Mouse (Mus musculus) stomach, postnatal 0 days (tissue): ENCODE measurements at regions not wholly inside any gene's neighbourhood (a gene's known extent, or its start where the extent isn't known, plus 50 kb on each side); places are given as distances from the start of the nearest gene placed in this dataset.

Source experiments
- ATAC-seq: fragments of 200-750 bp; cut with Nextera tagmentation; 2 replicates; pipeline ENCODE4 v1.8.0; 2017; ENCODE audit not compliant: low FRiP score, low TSS enrichment
- DNase-seq: peaks from one replicate; pipeline ENCODE4 v3.0.0-alpha.2; 2016; ENCODE audit warnings: low spot score
- H3K27ac ChIP-seq: fragments of 300-500 bp; sonication (generic); replicated peaks from 2 replicates; pipeline ENCODE4 v1.5.1; 2014; ENCODE audit warnings: mild to moderate bottlenecking, control low read depth
- H3K27me3 ChIP-seq: fragments of 300-500 bp; sonication (generic); 2 replicates; pipeline ENCODE4 v1.6.1; 2014; ENCODE audit warnings: low read length; ENCODE audit not compliant: control insufficient read depth, insufficient read depth
- H3K36me3 ChIP-seq: fragments of 300-500 bp; sonication (generic); 2 replicates; pipeline ENCODE4 v1.6.1; 2014; ENCODE audit warnings: low read length, mixed read lengths; ENCODE audit not compliant: control insufficient read depth, insufficient read depth
- H3K4me1 ChIP-seq: fragments of 300-500 bp; sonication (generic); replicated peaks from 2 replicates; pipeline ENCODE4 v1.6.1; 2014; ENCODE audit warnings: antibody characterized with exemption; ENCODE audit not compliant: control insufficient read depth, insufficient read depth
- H3K4me2 ChIP-seq: fragments of 300-500 bp; sonication (generic); replicated peaks from 2 replicates; pipeline ENCODE4 v1.6.1; 2014; ENCODE audit warnings: low read depth, mild to moderate bottlenecking, control low read depth, moderate library complexity
- H3K4me3 ChIP-seq: fragments of 300-500 bp; sonication (generic); 2 replicates; pipeline ENCODE4 v1.5.1; 2014; ENCODE audit warnings: low read depth, low read length, control low read depth
- H3K9ac ChIP-seq: fragments of 300-500 bp; sonication (generic); 2 replicates; pipeline ENCODE4 v1.6.1; 2014; ENCODE audit warnings: mild to moderate bottlenecking, low read length, control low read depth, mixed read lengths
- H3K9me3 ChIP-seq: fragments of 300-500 bp; sonication (generic); 2 replicates; pipeline ENCODE4 v1.6.1; 2016; ENCODE audit warnings: low read length; ENCODE audit not compliant: control insufficient read depth
- CTCF ChIP-seq: IDR thresholded peaks from 2 replicates; pipeline ENCODE4 v1.5.1; 2016; ENCODE audit warnings: antibody characterized with exemption, low read depth, mild to moderate bottlenecking, moderate library complexity
- EP300 ChIP-seq: optimal IDR thresholded peaks from 2 replicates; pipeline ENCODE3; 2016; ENCODE audit warnings: antibody characterized with exemption
- WGBS: fragments of 180-500 bp; shearing (Covaris S2); extraction: QIAGEN DNeasy Blood & Tissue Kit; methylation state at CpG from one replicate; pipeline ENCODE4 v1.1.7; 2014; 5-methylcytosine and 5-hydroxymethylcytosine counted together

DNA sequence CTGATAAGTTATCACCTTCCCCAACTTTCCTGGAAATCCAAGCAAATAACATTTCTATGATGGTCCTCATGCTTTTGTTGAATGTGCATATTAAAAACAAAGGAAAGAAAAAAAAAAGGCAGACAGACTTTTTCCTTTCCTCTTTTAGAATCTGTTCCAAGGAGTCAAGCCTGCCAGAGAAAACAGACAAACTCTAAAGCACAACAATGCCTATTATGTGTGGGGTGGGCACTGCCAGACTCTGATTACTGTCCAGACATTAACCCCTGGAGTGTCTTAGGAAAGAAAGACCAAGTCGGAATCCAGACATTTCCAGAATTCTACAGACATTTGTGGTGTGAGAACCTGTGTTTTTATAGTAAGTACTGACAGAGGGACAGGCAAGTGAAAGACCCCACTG is 136.7 kb downstream of the Btg1 start:
- TF ChIP-seq CTCF (no peak), EP300 (no peak)
- 0 out of 2 replicates have a peak, but pooled peaks cover 3% of the 10 kb centered on the region for H3K4me1 ChIP-seq
- H3K27ac ChIP-seq, result no peak overlapping the region
- WGBS, result 65% methylated on average over 1 of the region's 1 CpGs
- ATAC-seq (no peak), DNase-seq (no peak)
- no peaks in the 10 kb centered on the region for H3K9me3 ChIP-seq
- H3K4me2 ChIP-seq, result no peak overlapping the region
- no peaks in the 10 kb centered on the region for H3K36me3 ChIP-seq
- H3K9ac ChIP-seq, result no peak overlapping the region
- H3K27me3 ChIP-seq, result no peaks in the 10 kb centered on the region
- no peak overlapping the region for H3K4me3 ChIP-seq

DNA sequence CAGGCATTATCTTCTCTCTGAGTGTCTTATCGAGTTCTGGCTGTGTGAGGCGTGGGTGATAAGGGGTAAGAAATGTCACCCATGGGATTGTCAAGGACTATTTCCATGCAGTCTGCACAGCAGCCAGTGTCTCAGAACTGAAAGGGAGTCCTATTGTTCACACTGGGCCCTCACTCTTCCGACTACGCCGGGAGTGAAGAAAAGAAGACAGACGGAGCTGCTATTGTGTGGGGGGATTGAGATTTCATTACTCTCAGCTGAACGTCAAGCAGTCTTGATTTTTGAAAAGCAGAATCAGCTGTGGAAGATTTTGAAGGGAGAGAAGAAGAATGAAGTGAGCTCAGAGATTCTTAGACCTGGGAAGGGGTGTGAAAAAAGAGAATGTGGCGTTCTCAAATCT is 138.9 kb downstream of the Btg1 start:
- DNase-seq, result no peak
- Histone ChIP-seq H3K9ac (no peak overlapping the region), H3K27me3 (no peaks in the 10 kb centered on the region), H3K4me3 (no peak overlapping the region), H3K27ac (no peak overlapping the region), H3K4me1 (0 out of 2 replicates have a peak, but pooled peaks cover 3% of the 10 kb centered on the region), H3K9me3 (no peaks in the 10 kb centered on the region), H3K4me2 (no peak overlapping the region), H3K36me3 (no peaks in the 10 kb centered on the region)
- ATAC-seq, result no peak
- TF ChIP-seq EP300 (no peak), CTCF (no peak)
- WGBS, result 71% methylated on average over 8 of the region's 8 CpGs

DNA sequence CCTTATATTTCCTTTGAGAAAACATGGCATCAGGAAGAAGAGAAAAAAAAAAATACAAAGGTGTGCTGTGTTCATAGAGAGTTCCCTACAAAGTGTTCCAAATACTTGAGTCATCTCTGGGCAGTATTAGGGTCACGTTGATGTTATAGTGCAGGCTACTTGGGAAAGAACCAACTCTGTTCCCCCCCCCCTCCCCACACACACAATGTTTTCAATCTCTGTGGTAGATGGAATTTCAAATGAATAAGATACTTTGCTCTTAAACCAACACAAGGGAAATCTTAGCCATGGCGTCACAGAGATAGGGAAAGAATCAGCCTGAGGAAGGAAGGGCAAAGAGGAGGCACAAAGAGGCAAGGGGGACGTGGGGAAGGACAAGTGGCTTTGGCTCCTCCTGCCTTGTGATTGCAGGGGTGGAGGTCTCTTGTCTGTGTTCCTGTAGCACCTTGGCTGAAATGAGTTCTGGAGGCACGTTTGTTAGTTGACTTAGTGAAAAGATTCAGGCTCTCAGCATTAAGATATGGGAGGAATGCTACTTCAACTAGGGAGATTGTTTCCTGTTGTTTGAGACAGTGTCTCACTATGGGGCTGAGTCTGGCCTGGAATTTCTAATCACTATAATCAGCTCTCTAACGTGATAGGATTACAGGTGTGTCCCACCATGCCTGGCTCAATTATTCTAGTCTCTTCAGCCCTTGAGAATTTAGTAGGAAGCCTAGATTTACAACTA is 139.7 kb downstream of the Btg1 start:
- 0 out of 2 replicates have a peak, but pooled peaks cover 3% of the 10 kb centered on the region for H3K4me1 ChIP-seq
- ATAC-seq, result peak; percentile 42; the same call in 1 of the 2 replicates
- no peak overlapping the region for H3K4me3 ChIP-seq
- TF ChIP-seq CTCF, result no peak
- TF ChIP-seq EP300, result no peak
- no peak overlapping the region for H3K4me2 ChIP-seq
- no peak overlapping the region for H3K27ac ChIP-seq
- DNase-seq, result no peak
- H3K36me3 ChIP-seq, result no peaks in the 10 kb centered on the region
- no peaks in the 10 kb centered on the region for H3K9me3 ChIP-seq
- WGBS, result 46% methylated on average over 5 of the region's 5 CpGs
- no peaks in the 10 kb centered on the region for H3K27me3 ChIP-seq
- H3K9ac ChIP-seq, result no peak overlapping the region

DNA sequence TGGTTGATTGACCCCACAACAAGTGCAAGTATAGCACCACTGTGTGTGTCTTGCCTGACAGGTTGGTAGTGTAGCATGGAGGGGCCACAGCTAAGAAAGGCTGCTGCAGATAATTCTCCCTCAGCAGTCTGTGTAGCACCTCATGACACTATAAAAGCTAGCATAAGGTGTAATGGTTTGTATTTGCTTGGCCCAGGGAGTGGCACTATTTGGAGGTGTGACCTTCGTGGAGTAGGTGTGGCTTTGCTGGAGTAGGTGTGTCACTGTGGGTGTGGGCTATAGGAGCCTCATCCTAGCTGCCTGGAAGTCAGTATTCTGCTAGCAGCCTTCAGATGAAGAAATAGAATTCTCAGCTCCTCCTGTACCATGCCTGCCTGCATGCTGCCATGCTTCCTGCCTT is 140.5 kb downstream of the Btg1 start:
- Histone ChIP-seq H3K9ac (no peak overlapping the region), H3K36me3 (no peaks in the 10 kb centered on the region), H3K9me3 (no peaks in the 10 kb centered on the region), H3K4me2 (no peak overlapping the region), H3K27me3 (no peaks in the 10 kb centered on the region), H3K27ac (no peak overlapping the region), H3K4me3 (no peak overlapping the region), H3K4me1 (no peaks in the 10 kb centered on the region)
- TF ChIP-seq CTCF, result no peak
- TF ChIP-seq EP300, result no peak
- 55% methylated on average over 1 of the region's 1 CpGs for WGBS
- DNase-seq (peak; percentile 26), ATAC-seq (peak; percentile 90; the same call in 1 of the 2 replicates)

DNA sequence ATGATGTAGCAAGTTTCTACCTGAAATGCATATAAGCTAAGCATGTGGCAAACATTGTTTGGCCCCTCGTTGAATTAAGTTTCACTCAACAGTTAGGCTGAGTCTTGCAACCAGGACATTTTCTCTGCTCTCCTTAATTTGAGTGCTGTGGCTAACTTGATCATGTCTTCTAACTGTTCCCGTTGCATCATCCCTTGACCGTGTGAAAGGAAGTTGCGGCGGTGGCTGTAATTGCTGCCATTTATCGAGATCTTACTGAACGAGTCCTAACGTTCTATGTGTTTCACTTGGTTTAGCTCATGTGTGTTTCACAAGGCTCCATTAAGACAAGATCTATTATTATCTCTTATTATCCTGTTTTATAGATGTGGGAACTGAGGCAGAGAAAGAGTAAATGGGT is 144.8 kb downstream of the Btg1 start:
- no peak for DNase-seq
- no peaks in the 10 kb centered on the region for H3K9me3 ChIP-seq
- H3K27ac ChIP-seq, result no peak overlapping the region
- ATAC-seq, result no peak
- H3K36me3 ChIP-seq, result no peaks in the 10 kb centered on the region
- H3K4me3 ChIP-seq, result no peak overlapping the region
- 89% methylated on average over 8 of the region's 8 CpGs for WGBS
- H3K9ac ChIP-seq, result no peak overlapping the region
- H3K4me1 ChIP-seq, result no peaks in the 10 kb centered on the region
- H3K27me3 ChIP-seq, result no peaks in the 10 kb centered on the region
- no peak for TF ChIP-seq CTCF
- no peak for TF ChIP-seq EP300
- H3K4me2 ChIP-seq, result no peak overlapping the region

DNA sequence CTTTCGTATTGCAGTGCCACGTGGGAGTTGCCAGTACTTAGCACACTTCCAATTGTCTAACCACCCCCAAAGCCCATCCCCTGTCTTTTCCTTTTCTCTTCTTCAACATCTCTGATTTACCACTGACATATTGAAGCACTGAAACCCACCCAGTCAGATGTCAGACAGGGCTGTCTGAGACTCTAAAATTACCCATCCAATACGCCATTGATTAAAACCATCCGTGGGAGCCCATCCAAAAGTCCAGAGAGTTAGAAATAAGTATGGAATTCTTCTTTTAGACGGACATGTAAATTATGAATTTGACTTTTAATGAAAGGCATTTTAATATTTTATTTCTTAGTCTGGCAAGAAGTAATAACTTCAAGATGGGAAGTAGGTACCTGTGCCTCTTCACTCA is 148.8 kb downstream of the Btg1 start:
- Histone ChIP-seq H3K4me1 (no peaks in the 10 kb centered on the region), H3K27ac (no peak overlapping the region), H3K36me3 (no peaks in the 10 kb centered on the region), H3K4me2 (no peak overlapping the region), H3K27me3 (no peaks in the 10 kb centered on the region), H3K9ac (no peak overlapping the region), H3K4me3 (no peak overlapping the region), H3K9me3 (no peaks in the 10 kb centered on the region)
- ATAC-seq (no peak), DNase-seq (no peak)
- 93% methylated on average over 5 of the region's 5 CpGs for WGBS
- TF ChIP-seq CTCF, result no peak
- TF ChIP-seq EP300, result no peak
